Mouse (Mus musculus) right cerebral cortex, postnatal 4 days (tissue): ENCODE results near the gene Trim17.
"Not testable (repeated sequence)": the region's sequence is repeated elsewhere in the genome, so short reads cannot be mapped to it uniquely, and the experiment has no call there.

Experiments used
- DNase-seq: peaks from one replicate; pipeline ENCODE4 v3.0.0-alpha.2; 2022

Gene Trim17

GRCm38 (mm10) chr11:58948542-58949479 lies 5.7 kb upstream of the Trim17 start, which contains the start of gene Hist3h2ba:
Hist3h2ba (plus strand) TSS chr11:58948920.
- peak; percentile 73 for DNase-seq

DNA sequence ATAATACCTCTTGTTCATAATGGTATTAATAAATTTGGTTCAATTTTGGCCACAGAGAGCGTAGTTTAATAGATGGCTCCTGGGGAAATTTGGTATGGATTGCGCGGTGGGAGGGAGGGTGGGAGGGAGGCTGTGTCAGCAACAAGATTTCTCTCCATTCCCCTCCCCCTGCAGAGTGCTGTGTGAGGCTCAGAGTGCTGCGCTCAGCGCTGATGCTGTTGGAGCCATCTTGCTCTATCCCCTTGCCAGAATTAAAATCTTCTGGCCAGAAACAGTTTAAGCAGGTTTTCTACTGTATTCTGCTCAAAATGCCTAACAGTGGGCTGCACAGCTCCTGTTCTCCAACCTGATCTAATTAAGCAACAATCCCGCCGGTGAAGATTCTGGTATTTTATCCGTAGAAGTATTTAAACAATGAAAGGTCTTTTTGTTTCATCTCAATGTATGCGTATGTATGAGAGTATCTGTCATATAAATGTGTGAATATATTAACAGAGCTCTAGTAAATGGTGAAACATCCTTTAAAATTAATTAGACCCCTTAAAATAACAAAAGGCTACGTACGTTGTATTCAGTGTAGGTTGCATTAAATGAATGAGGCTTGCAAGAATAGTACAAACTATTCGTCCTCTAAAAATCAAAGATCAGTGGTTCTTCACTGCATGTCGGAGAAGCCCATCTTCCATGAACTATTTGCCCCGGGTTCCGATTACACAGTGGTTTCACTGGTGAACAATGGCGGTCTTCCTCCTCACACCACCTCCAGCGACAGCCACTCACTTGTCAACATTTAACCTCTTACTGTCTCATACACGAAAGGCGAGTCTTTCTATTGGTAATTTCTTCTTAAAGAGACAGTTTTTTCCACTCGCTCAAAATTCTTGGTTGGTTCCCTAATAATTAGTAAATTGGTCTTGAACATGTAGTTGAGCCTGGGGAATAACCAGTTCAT lies 4.7 kb upstream of the Trim17 start:
- peak; percentile 61 for DNase-seq

GRCm38 (mm10) chr11:58951210-58951609 lies 3.3 kb upstream of the Trim17 start:
- no peak for DNase-seq

DNA sequence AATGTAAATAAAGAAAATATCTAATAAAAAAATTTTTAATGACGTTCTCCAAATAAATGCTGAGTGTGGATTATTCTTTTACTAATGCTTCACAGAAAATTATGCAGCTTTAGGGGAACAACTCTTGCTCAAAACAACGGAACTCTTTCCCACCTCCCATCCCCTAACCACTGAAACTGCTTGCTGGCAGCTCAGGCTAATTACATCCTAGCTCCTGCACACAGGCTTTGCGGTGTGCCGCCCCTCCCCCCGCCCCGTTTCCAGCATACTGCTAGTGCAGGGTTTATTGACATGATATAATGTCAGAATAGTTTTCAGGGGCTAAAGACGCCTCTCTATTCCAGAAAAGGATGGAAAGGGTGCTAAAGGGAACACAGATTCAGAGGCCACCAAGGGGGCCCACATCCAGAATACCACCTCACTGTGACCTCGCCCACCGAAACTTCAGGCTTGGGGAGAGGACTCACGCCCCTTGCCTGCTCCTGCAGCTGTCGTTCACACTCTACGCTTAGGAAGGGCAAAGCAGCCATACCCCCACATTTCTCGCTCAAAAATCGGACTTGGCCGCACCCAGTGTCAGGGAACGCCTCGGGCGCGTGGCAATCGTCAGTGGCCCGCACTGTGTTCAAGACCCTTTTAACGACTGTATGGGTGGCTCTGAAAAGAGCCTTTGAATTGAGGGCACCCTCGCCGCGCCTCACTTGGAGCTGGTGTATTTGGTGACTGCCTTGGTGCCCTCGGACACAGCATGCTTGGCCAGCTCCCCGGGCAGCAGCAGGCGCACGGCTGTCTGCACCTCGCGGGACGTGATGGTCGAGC lies 925 bp upstream of the Trim17 start:
- peak; percentile 38 for DNase-seq

DNA sequence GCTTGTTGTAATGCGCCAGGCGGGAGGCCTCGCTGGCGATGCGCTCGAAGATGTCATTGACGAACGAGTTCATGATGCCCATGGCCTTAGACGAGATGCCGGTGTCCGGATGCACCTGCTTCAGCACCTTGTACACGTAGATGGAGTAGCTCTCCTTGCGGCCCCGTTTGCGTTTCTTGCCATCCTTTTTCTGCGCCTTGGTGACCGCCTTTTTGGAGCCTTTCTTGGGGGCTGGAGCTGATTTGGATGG lies 390 bp upstream of the Trim17 start:
- not testable (repeated sequence) for DNase-seq

GRCm38 (mm10) chr11:58955143-58955867 lies 820 bp downstream of the Trim17 start:
- DNase-seq = peak; percentile 25

DNA sequence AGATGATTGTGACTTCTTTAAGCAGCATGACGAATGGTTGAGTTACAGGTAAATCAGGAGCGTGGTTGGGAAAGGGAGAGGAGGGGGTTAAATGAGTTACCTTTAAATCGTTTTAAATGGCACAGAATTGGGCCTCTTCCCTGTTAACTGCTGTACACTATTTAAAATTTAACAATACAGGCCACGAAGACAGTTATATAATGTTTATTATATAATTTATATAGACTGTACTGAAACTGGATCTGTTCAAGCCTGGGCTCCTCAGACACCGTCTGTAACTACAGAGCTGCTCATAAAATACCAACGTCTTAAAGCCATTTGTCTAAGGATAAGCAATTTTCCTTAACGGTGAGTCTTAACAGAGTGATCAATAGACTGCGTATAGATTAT lies 1.4 kb downstream of the Trim17 start:
- no peak for DNase-seq

GRCm38 (mm10) chr11:58957226-58957914 lies 2.9 kb downstream of the Trim17 start:
- DNase-seq = no peak

- no peak for DNase-seq
Measured at GRCm38 (mm10) chr11:58958536-58958935, 4.1 kb downstream of the Trim17 start.

GRCm38 (mm10) chr11:58959186-58959825 lies 4.8 kb downstream of the Trim17 start:
- DNase-seq = no peak

DNA sequence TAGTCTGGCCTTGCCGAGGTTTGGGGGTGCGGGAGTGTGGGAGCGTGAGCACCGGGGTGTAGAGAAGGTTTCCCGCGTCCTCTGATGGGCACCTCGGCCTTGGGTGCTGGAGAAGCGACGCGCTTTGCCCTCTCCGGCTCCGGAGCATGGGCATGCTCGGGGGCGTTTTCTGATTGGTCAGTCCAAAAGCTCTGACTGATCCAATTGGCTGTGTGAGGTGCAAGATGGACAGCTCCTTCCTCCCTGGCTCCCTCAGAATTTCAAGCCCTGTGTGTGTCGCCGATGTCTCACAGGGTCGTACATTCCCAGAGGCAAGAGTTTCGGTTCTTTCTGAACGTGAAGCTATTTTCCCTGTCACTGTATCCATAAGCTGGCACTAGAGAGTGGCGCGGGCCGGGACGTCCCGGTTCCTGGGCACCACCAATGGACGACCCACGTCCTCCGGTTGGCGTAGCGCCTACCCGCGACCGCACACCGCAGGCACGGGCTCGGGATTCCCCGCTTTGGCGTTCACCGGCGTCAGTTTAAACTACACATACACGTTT lies 5.5 kb downstream of the Trim17 start:
- DNase-seq = peak; percentile 74

- DNase-seq = no peak
Measured at GRCm38 (mm10) chr11:58961364-58962177, 7.1 kb downstream of the Trim17 start.

DNA sequence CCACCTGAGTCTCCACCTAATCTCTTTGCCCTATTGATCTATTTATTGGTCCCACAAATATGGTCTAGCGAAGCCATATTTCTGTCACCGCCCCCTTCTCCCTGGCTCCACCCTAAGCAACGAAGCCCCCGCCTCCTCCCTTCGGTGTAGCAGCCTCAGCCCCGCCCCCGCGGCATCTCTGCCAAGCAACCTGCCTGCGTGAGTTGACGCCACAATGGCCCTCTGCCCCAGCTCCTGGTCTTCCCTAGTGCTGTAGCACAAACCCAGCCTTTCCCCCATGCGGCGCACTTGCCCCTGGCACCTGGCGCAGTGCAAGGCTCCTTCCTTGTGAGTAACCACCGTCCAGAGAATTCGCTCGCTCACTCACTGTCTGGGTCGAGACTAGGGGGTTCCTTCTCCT lies 9.1 kb downstream of the Trim17 start:
- no peak for DNase-seq

GRCm38 (mm10) chr11:58964216-58964615 lies 9.7 kb downstream of the Trim17 start:
- DNase-seq = no peak

DNA sequence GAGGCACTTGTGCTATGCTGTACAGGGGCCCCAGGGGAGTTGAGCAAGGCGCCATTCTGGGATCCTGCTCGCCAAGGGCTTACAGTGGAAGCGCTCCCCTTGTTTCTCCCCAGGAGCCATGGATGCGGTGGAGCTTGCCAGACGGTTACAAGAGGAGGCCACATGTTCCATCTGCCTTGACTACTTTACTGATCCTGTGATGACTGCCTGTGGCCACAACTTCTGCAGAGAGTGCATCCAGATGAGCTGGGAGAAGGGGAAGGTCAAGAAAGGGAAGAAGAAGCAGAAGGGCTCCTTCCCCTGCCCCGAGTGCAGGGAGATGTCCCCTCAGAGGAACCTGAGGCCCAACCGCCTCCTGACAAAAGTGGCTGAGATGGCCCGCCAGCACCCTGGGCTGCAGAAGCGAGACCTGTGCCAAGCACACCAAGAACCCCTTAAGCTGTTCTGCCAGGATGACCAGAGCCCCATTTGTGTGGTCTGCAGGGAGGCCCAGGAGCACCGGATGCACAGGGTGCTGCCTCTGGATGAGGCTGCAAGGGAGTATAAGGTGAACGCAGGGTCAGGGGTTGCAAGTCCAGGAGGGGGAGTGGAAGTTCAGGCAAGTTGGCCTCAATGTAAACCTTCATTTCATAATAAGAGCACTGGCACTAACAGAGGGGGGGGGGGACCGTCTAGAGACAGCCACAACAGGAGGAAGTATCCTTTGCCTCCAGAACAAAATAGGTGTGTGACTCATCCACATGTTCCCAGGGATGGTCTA lies 10.7 kb downstream of the Trim17 start:
- DNase-seq = no peak

DNA sequence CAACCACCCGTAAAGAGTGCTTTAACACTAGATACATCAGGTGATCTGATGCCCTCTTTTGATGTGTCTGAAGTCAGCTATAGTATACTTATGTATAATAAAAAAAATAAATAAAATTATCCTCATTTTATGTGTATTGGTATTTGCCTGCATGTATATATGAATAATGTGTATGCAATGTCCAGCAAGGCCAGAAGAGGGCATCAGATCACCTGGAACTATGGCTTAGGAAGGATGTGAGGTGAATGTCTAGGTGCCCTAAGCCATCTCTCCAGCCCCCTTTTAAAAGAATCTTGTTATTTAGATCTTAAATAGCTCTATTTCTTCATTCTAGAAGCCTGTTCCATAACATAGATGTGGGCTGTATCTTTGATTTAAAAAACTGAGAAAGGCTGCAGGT lies 12.9 kb downstream of the Trim17 start:
- no peak for DNase-seq

GRCm38 (mm10) chr11:58968551-58968950 lies 14.1 kb downstream of the Trim17 start:
- DNase-seq = no peak

DNA sequence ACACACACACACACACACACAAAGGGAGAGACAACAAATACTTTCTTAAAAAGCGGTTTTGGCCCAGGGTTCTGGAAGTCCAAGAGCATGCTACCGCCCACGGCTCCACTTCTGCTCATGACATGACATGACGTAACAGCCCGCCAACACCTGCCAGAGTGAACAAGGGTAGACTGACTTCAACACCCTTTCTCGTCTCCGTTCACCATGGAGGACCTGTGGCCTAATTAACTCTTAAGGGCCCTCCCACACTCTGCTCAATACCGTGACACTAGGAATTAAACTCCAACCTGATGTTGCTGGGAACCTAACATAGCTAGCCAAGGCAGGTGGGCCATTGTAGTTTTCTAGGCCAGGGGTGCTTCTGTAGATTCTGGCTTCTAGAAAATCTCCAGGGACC lies 14.5 kb downstream of the Trim17 start:
- no peak for DNase-seq

DNA sequence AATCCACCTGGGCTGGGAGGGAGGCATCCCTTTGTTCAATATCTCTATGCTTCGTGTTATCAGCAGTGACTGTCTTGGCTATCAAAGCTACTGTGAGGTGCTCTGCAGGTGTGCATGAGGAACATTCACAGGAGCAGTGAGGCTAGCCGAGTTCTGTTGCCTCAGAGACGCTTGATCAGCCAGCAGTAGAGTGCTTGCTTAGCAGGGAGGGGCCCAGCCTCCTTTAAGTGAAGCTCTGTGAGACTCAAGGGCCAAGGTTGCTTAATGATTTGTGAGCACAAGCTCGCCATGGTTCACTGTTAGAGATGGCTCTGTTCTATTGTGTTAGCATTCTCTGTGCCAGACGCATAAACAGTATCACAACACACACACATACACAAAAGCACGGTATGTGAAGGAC lies 15.2 kb downstream of the Trim17 start:
- DNase-seq = no peak
